Mouse (Mus musculus) frontal cortex, postnatal 14 days (tissue): Measurements from ENCODE around the gene Lman1l.
A peak's percentile ranks its signal among the peaks of the same experiment; 100 is the strongest.

Experiments
- DNase-seq, 2 experiments: peaks; one replicate each; pipeline ENCODE4 v3.0.0; 2022; ENCODE audit warnings: low spot score in 2 of 2

Gene Lman1l

GRCm38 (mm10) chr9:57620674-57621073, at the start of gene Lman1l:
Gene Lman1l, minus strand, starts transcription at chr9:57620774.
- DNase-seq = no peak

- DNase-seq = no peak
These were observed 49.0 kb upstream of the Lman1l start for GRCm38 (mm10) chr9:57669566-57669965.

GRCm38 (mm10) chr9:57668277-57668676, 47.7 kb upstream of the Lman1l start:
- no peak for DNase-seq

GRCm38 (mm10) chr9:57667817-57668216, 47.2 kb upstream of the Lman1l start:
- no peak for DNase-seq

GRCm38 (mm10) chr9:57667136-57667535, 46.6 kb upstream of the Lman1l start:
- DNase-seq = no peak

GRCm38 (mm10) chr9:57666536-57666935, 46.0 kb upstream of the Lman1l start:
- DNase-seq = no peak

GRCm38 (mm10) chr9:57664616-57665015, 44.0 kb upstream of the Lman1l start:
- DNase-seq = no peak

- DNase-seq = no peak
These were observed 41.0 kb upstream of the Lman1l start for GRCm38 (mm10) chr9:57661552-57661951.

- no peak for DNase-seq
These were observed 39.9 kb upstream of the Lman1l start for GRCm38 (mm10) chr9:57660501-57660900.

- DNase-seq = peak in 1 of 2 experiments; percentile 70
These were observed 39.2 kb upstream of the Lman1l start for GRCm38 (mm10) chr9:57659774-57660173.

- DNase-seq = no peak
These were observed 38.4 kb upstream of the Lman1l start for GRCm38 (mm10) chr9:57658970-57659369.

- no peak for DNase-seq
These were observed 37.3 kb upstream of the Lman1l start for GRCm38 (mm10) chr9:57657843-57658242.

- DNase-seq = no peak
These were observed 36.2 kb upstream of the Lman1l start for GRCm38 (mm10) chr9:57656631-57657350.

GRCm38 (mm10) chr9:57655749-57656148, 35.2 kb upstream of the Lman1l start:
- peak; percentile 83 to 94 for DNase-seq

GRCm38 (mm10) chr9:57654966-57655365, 34.4 kb upstream of the Lman1l start:
- DNase-seq = no peak

- DNase-seq = no peak
These were observed 32.7 kb upstream of the Lman1l start, which contains the start of gene Csk for GRCm38 (mm10) chr9:57653283-57653682. Gene Csk, minus strand, starts transcription at chr9:57653631.

GRCm38 (mm10) chr9:57652855-57653254, 32.3 kb upstream of the Lman1l start:
- no peak for DNase-seq

- DNase-seq = no peak
These were observed 31.8 kb upstream of the Lman1l start for GRCm38 (mm10) chr9:57652351-57652750.

- DNase-seq = no peak
These were observed 30.3 kb upstream of the Lman1l start for GRCm38 (mm10) chr9:57650786-57651311.

- DNase-seq = no peak
These were observed 29.7 kb upstream of the Lman1l start for GRCm38 (mm10) chr9:57650130-57650785.

GRCm38 (mm10) chr9:57647286-57648108, 26.9 kb upstream of the Lman1l start:
- DNase-seq = no peak

- DNase-seq = no peak
These were observed 26.1 kb upstream of the Lman1l start for GRCm38 (mm10) chr9:57646551-57647103.
